Mouse (Mus musculus) megakaryocyte-erythroid progenitor cell, adult 5-6 weeks (primary cell): ENCODE data around the gene Olfr1297. TPM values are rescaled to one million over a fixed set of nuclear protein-coding genes. Genes with fewer than 3 reads are reported as not detected.

Experiments
- ATAC-seq: replicated peaks from 2 replicates; pipeline ENCODE4 v1.8.0; 2016; ENCODE audit warnings: mild to moderate bottlenecking, inconsistent platforms; ENCODE audit not compliant: severe bottlenecking, poor library complexity, low FRiP score, low TSS enrichment
- total RNA-seq, 2 experiments: library from RNA; stranded (forward) in 1 of 2; stranded (reverse) in 1 of 2; fragments of 200-1000, 215-1000 nt in 1 of 2; fragments of >200 nt in 1 of 2; fragmentation: Nextera tagmentation in 1 of 2; gene quantifications; 2 replicates each; pipeline ENCODE4 v1.2.3; 2014 to 2017

Olfr1297 gene
- not detected in 2 replicates for total RNA-seq (2014; fragmentation: Nextera tagmentation)
- total RNA-seq (2017), result not detected in 2 replicates

- ATAC-seq, result no peak
Observed at GRCm38 (mm10) chr2:111626397-111626796, at the start of gene Olfr1297. Olfr1297 (minus strand) TSS chr2:111626497.

GRCm38 (mm10) chr2:111661119-111661518, 34.8 kb upstream of the Olfr1297 start, which contains the start of gene Olfr1299:
Olfr1299 (plus strand) TSS chr2:111661419.
- no peak for ATAC-seq

- no peak for ATAC-seq
Observed at GRCm38 (mm10) chr2:111649101-111649500, 22.8 kb upstream of the Olfr1297 start, which contains the start of gene Olfr1298. Olfr1298 (minus strand) TSS chr2:111649201.

GRCm38 (mm10) chr2:111569581-111569980, 56.7 kb downstream of the Olfr1297 start, which contains the start of gene Olfr1295:
Olfr1295 (minus strand) TSS chr2:111569681.
- ATAC-seq, result no peak

Other genes with a start within 250 kb of the Olfr1297 start
- not detected in 2 replicates for gene Olfr1286, start 203.4 kb downstream of the Olfr1297 start, total RNA-seq (2014; fragmentation: Nextera tagmentation)
- gene Olfr1286, start 203.4 kb downstream of the Olfr1297 start, total RNA-seq (2017), result not detected in 2 replicates
- gene Olfr1287, start 177.4 kb downstream of the Olfr1297 start, total RNA-seq (2014; fragmentation: Nextera tagmentation), result not detected in 2 replicates
- gene Olfr1287, start 177.4 kb downstream of the Olfr1297 start, total RNA-seq (2017), result not detected in 2 replicates
- not detected in 2 replicates for gene Olfr1288, start 152.4 kb downstream of the Olfr1297 start, total RNA-seq (2014; fragmentation: Nextera tagmentation)
- gene Olfr1288, start 152.4 kb downstream of the Olfr1297 start, total RNA-seq (2017), result not detected in 2 replicates
- gene Olfr1289, start 145.7 kb downstream of the Olfr1297 start, total RNA-seq (2014; fragmentation: Nextera tagmentation), result not detected in 2 replicates
- gene Olfr1289, start 145.7 kb downstream of the Olfr1297 start, total RNA-seq (2017), result not detected in 2 replicates
- gene Olfr1290, start 132.7 kb downstream of the Olfr1297 start, total RNA-seq (2014; fragmentation: Nextera tagmentation), result not detected in 2 replicates
- gene Olfr1290, start 132.7 kb downstream of the Olfr1297 start, total RNA-seq (2017), result not detected in 2 replicates
- not detected in 2 replicates for gene Olfr1291-ps1, start 129.3 kb downstream of the Olfr1297 start, total RNA-seq (2014; fragmentation: Nextera tagmentation)
- gene Olfr1291-ps1, start 129.3 kb downstream of the Olfr1297 start, total RNA-seq (2017), result not detected in 2 replicates
- gene Olfr1293-ps, start 101.3 kb downstream of the Olfr1297 start, total RNA-seq (2014; fragmentation: Nextera tagmentation), result not detected in 2 replicates
- not detected in 2 replicates for gene Olfr1293-ps, start 101.3 kb downstream of the Olfr1297 start, total RNA-seq (2017)
- gene Olfr1294, start 86.2 kb downstream of the Olfr1297 start, total RNA-seq (2014; fragmentation: Nextera tagmentation), result not detected in 2 replicates
- gene Olfr1294, start 86.2 kb downstream of the Olfr1297 start, total RNA-seq (2017), result not detected in 2 replicates
- not detected in 2 replicates for gene Olfr1295, start 56.8 kb downstream of the Olfr1297 start, total RNA-seq (2014; fragmentation: Nextera tagmentation)
- not detected in 2 replicates for gene Olfr1295, start 56.8 kb downstream of the Olfr1297 start, total RNA-seq (2017)
- not detected in 2 replicates for gene Olfr1298, start 22.7 kb upstream of the Olfr1297 start, total RNA-seq (2014; fragmentation: Nextera tagmentation)
- not detected in 2 replicates for gene Olfr1298, start 22.7 kb upstream of the Olfr1297 start, total RNA-seq (2017)
- not detected in 2 replicates for gene Olfr1299, start 34.9 kb upstream of the Olfr1297 start, total RNA-seq (2014; fragmentation: Nextera tagmentation)
- not detected in 2 replicates for gene Olfr1299, start 34.9 kb upstream of the Olfr1297 start, total RNA-seq (2017)
- gene Olfr1301, start 124.5 kb upstream of the Olfr1297 start, total RNA-seq (2014; fragmentation: Nextera tagmentation), result not detected in 2 replicates
- not detected in 2 replicates for gene Olfr1301, start 124.5 kb upstream of the Olfr1297 start, total RNA-seq (2017)
- gene Olfr1302, start 150.9 kb upstream of the Olfr1297 start, total RNA-seq (2014; fragmentation: Nextera tagmentation), result not detected in 2 replicates
- gene Olfr1302, start 150.9 kb upstream of the Olfr1297 start, total RNA-seq (2017), result not detected in 2 replicates
- not detected in 2 replicates for gene Olfr1303, start 193.8 kb upstream of the Olfr1297 start, total RNA-seq (2014; fragmentation: Nextera tagmentation)
- not detected in 2 replicates for gene Olfr1303, start 193.8 kb upstream of the Olfr1297 start, total RNA-seq (2017)